Mouse (Mus musculus): ENCODE results near the gene Bcar3. TPM values are rescaled to one million over a fixed set of nuclear protein-coding genes. Genes with fewer than 3 reads are reported as not detected.

The Bcar3 gene
- total and polyA plus RNA-seq, 3 experiments = 47.4 to 61.2 (median 52.0) TPM

GRCm38 (mm10) chr3:122245215-122245877 is 48.6 kb upstream of the Bcar3 start, which contains the start of gene Gclm (continued):
- TF ChIP-seq KAT2A (IDR thresholded peaks at IDR 0.05; ENCODE audit: insufficient replicate concordance, low read length) (0 out of 2 replicates have a peak, but pooled peaks have one; percentile 54), NELFE (IDR thresholded peaks at IDR 0.05; ENCODE audit: low read depth, low read length) (peak; percentile 89), PAX5 (IDR thresholded peaks at IDR 0.05; ENCODE audit: low read length) (no peak), JUN (IDR thresholded peaks at IDR 0.05; ENCODE audit: insufficient read depth, low read depth, low read length) (no peak), MEF2A (IDR thresholded peaks at IDR 0.05; ENCODE audit: borderline replicate concordance, low read depth, low read length) (peak; percentile 51), E2F4 (IDR thresholded peaks at IDR 0.05; ENCODE audit: insufficient replicate concordance, low read depth, low read length) (no peak), POLR2AphosphoS2 (IDR thresholded peaks at IDR 0.05; ENCODE audit: low read depth, low read length) (peak; percentile 73; the same call in 1 of the 2 replicates), NRF1 (IDR thresholded peaks at IDR 0.05; ENCODE audit: low read depth, low read length) (peak; percentile 57; the same call in 1 of the 2 replicates), ZMIZ1 (IDR thresholded peaks at IDR 0.05; ENCODE audit: low read depth, low read length) (peak; percentile 90), CHD2 (IDR thresholded peaks at IDR 0.05; ENCODE audit: low read length) (peak; percentile 86; the same call in 1 of the 2 replicates), ETS1 (conservative IDR thresholded peaks at IDR 0.05; ENCODE audit: low read depth, low read length) (no peak), BHLHE40 (IDR thresholded peaks at IDR 0.05; ENCODE audit: low read depth, low read length) (0 out of 2 replicates have a peak, but pooled peaks have one; percentile 22), RAD21 (IDR thresholded peaks at IDR 0.05; ENCODE audit: low read depth, low read length) (no peak), POLR2A (IDR thresholded peaks at IDR 0.05; ENCODE audit: low read depth, low read length) (peak; percentile 98), TBP (conservative IDR thresholded peaks at IDR 0.05; ENCODE audit: low read depth, low read length) (peak; percentile 86), EP300 (IDR thresholded peaks at IDR 0.05; ENCODE audit: low read length) (no peak), MXI1 (IDR thresholded peaks at IDR 0.05; ENCODE audit: low read depth, low read length) (peak; percentile 87)

- peak; percentile 43 for DNase-seq (ENCODE audit: extremely low read depth)
- Histone ChIP-seq H3K4me2 (ENCODE audit: insufficient read depth, low read depth, poor library complexity, severe bottlenecking) (no peak overlapping the region), H3K4me1 (ENCODE audit: control insufficient read depth in 1 of 2, insufficient read depth in 2 of 2) (peaks cover 0 to 39% of the 10 kb centered on the region in 2 experiments; a peak in 2 of 4 replicates), H3K9me3 (replicated peaks; ENCODE audit: low read length) (no peaks in the 10 kb centered on the region), H3K27ac (ENCODE audit: insufficient read depth, low read depth) (peak overlapping the region; percentile 76), H3K27me3 (replicated peaks) (no peaks in the 10 kb centered on the region), H3K9ac (ENCODE audit: insufficient read depth, low read depth) (peak overlapping the region; percentile 90), H3K4me3 (replicated peaks in 1 of 3; ENCODE audit: low read depth in 2 of 3, low read length in 2 of 3, poor library complexity in 1 of 3) (peak overlapping the region; percentile 65 to 97 (median 91)), H3K79me2 (replicated peaks; ENCODE audit: control insufficient read depth, extremely low read depth, insufficient read depth, poor library complexity, severe bottlenecking) (peaks cover 19% of the 10 kb centered on the region), H3K36me3 (replicated peaks in 1 of 2; ENCODE audit: control insufficient read depth in 1 of 2, insufficient read depth in 1 of 2, low read length in 1 of 2) (peaks cover 0 to 5% of the 10 kb centered on the region in 2 experiments)
- dilution Hi-C loops (cut with MboI; ENCODE audit: extremely low pct_ligation_motif_present, extremely low pct_unique_long_range_greater_than_20kb, low sequenced_read_pairs) = no loop called here
- TF ChIP-seq CHD1 (IDR thresholded peaks at IDR 0.05; ENCODE audit: low read depth, low read length) = no peak
- no peak for TF ChIP-seq ZMIZ1 (IDR thresholded peaks at IDR 0.05; ENCODE audit: low read depth, low read length)
- no peak for TF ChIP-seq USF1 (IDR thresholded peaks at IDR 0.05; ENCODE audit: low read depth, low read length)
- TF ChIP-seq NELFE (IDR thresholded peaks at IDR 0.05; ENCODE audit: low read depth, low read length) = 0 out of 2 replicates have a peak, but pooled peaks have one; percentile 12
- no peak for TF ChIP-seq CHD2 (IDR thresholded peaks at IDR 0.05; ENCODE audit: low read length)
- TF ChIP-seq IRF4 (IDR thresholded peaks at IDR 0.05; ENCODE audit: low read depth, low read length) = no peak
- TF ChIP-seq RCOR1 (conservative IDR thresholded peaks at IDR 0.05; ENCODE audit: low read depth, low read length) = no peak
- TF ChIP-seq KAT2A (IDR thresholded peaks at IDR 0.05; ENCODE audit: insufficient replicate concordance, low read length) = no peak
- TF ChIP-seq MXI1 (IDR thresholded peaks at IDR 0.05; ENCODE audit: low read depth, low read length) = peak; percentile 69; the same call in 1 of the 2 replicates
- TF ChIP-seq JUND (conservative IDR thresholded peaks at IDR 0.05; ENCODE audit: low read depth, low read length) = no peak
- TF ChIP-seq SMC3 (IDR thresholded peaks at IDR 0.05; ENCODE audit: low read depth, low read length) = no peak
- no peak for TF ChIP-seq POLR2AphosphoS2 (IDR thresholded peaks at IDR 0.05; ENCODE audit: low read depth, low read length)
- TF ChIP-seq MAX (IDR thresholded peaks at IDR 0.05; ENCODE audit: low read length) = 0 out of 2 replicates have a peak, but pooled peaks have one; percentile 11
- TF ChIP-seq MAFK (IDR thresholded peaks at IDR 0.05; ENCODE audit: insufficient replicate concordance, low read length) = no peak
- no peak for TF ChIP-seq ETS1 (conservative IDR thresholded peaks at IDR 0.05; ENCODE audit: low read depth, low read length)
- no peak for TF ChIP-seq ELF1 (IDR thresholded peaks at IDR 0.05; ENCODE audit: low read depth, low read length)
- peak; percentile 96 for TF ChIP-seq UBTF (IDR thresholded peaks at IDR 0.05; ENCODE audit: low read depth, low read length)
- peak in 1 of 2 experiments; percentile 59; a peak in 2 of 4 replicates for TF ChIP-seq CTCF (conservative IDR thresholded peaks at IDR 0.05 in 1 of 2, IDR thresholded peaks at IDR 0.05 in 1 of 2; ENCODE audit: low read depth in 2 of 2, low read length in 2 of 2)
- TF ChIP-seq JUN (IDR thresholded peaks at IDR 0.05; ENCODE audit: insufficient read depth, low read depth, low read length) = no peak
- no peak for TF ChIP-seq EP300 (IDR thresholded peaks at IDR 0.05; ENCODE audit: low read length)
- TF ChIP-seq NRF1 (IDR thresholded peaks at IDR 0.05; ENCODE audit: low read depth, low read length) = no peak
- no peak for TF ChIP-seq TBP (conservative IDR thresholded peaks at IDR 0.05; ENCODE audit: low read depth, low read length)
- TF ChIP-seq HCFC1 (IDR thresholded peaks at IDR 0.05; ENCODE audit: low read depth, low read length) = no peak
- no peak for TF ChIP-seq MAZ (IDR thresholded peaks at IDR 0.05; ENCODE audit: low read depth, low read length)
- TF ChIP-seq PAX5 (IDR thresholded peaks at IDR 0.05; ENCODE audit: low read length) = no peak
- TF ChIP-seq USF2 (conservative IDR thresholded peaks at IDR 0.05; ENCODE audit: low read depth, low read length) = no peak
- TF ChIP-seq SIN3A (IDR thresholded peaks at IDR 0.05; ENCODE audit: low read length) = no peak
- in situ Hi-C loops (cut with MboI; ENCODE audit: low pct_ligation_motif_present, low pct_unique_long_range_greater_than_20kb, low sequenced_read_pairs) = no loop called here
Observed at GRCm38 (mm10) chr3:122245878-122246332, 48.0 kb upstream of the Bcar3 start.
